In the genomic region with DNA sequence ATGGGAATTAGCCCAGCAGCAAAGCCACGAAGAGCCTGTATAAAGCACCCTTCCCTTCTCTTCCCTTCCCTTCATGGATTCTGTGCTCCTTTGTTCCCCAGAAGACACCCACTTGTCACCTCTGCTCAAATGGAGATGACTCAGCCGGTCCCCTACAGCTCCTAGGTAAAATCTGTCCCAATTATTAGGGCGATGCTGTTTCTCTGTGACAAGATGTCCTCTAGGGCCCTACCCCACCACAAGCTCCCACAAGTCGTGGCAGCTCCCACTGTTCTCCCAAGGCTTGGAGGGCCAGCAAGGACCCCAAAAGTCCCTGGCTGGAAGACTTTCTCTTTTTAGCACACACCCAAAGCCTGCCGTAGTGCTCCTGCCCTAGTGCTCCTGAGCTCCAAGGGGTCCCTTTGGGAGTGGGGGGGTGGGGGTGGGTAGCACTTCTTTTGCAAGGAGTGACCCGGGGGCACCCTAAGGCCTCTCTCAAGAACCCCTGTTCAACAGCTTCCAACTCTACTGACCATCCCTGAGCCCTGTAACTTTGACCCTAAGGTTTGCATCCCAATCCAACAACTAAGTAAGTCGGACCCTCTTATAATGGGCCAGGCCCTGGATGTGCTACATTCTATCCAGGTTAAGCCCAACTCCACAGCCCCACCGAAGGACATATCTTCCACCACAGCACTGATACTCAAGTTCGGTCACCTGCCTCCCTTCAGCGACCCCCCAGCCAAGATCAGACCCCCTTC, we compare ENCODE assay signal across 8 mouse cellular contexts. TPM values are rescaled to one million over a fixed set of nuclear protein-coding genes. Genes with fewer than 3 reads are reported as not detected.
A peak's percentile ranks its signal among the peaks of the same experiment; 100 is the strongest.
DNase-seq lines count a peak whose midpoint lies in the region; TF ChIP-seq lines count a peak whose summit lies in the region.

No protein-coding gene starts in this region.

- no peaks in the 10 kb centered on the region for H3K9me3 ChIP-seq in hindbrain, embryonic 10.5 days
- no peaks in the 10 kb centered on the region for H3K9me3 ChIP-seq in midbrain, embryonic 10.5 days (replicated peaks)

- peaks cover 17% of the 10 kb centered on the region for H3K4me1 ChIP-seq in lung, adult 2 months (ENCODE audit: control insufficient read depth, insufficient read depth, low read length)
- H3K4me1 ChIP-seq in bone marrow, adult 2 months (ENCODE audit: control insufficient read depth, insufficient read depth, low read length): peaks cover 1% of the 10 kb centered on the region; the same call in 1 of the 2 replicates
- peaks cover 38% of the 10 kb centered on the region for H3K4me1 ChIP-seq in hindbrain, embryonic 10.5 days (replicated peaks)
- H3K4me1 ChIP-seq in midbrain, embryonic 10.5 days: peaks cover 35% of the 10 kb centered on the region

- WGBS in lung, adult 2 months: 10% methylated on average over 10 of the region's 10 CpGs
- 8% methylated on average over 10 of the region's 10 CpGs for WGBS in bone marrow, adult 2 months
- 33% methylated on average over 10 of the region's 10 CpGs for WGBS in hindbrain, embryonic 10.5 days
- WGBS in midbrain, embryonic 10.5 days: 31% methylated on average over 10 of the region's 10 CpGs

- H3K27ac ChIP-seq in bone marrow, adult 2 months (ENCODE audit: control insufficient read depth, insufficient read depth, low read depth, low read length, poor library complexity): peak overlapping the region; percentile 82
- peak overlapping the region; percentile 97 for H3K27ac ChIP-seq in hindbrain, embryonic 10.5 days
- peak overlapping the region; percentile 97 for H3K27ac ChIP-seq in midbrain, embryonic 10.5 days (replicated peaks)

- no peak for TF ChIP-seq CTCF in lung, adult 2 months (IDR thresholded peaks at IDR 0.05; ENCODE audit: insufficient read depth, low read length)
- no peak for TF ChIP-seq CTCF in bone marrow, adult 2 months (IDR thresholded peaks at IDR 0.05; ENCODE audit: control insufficient read depth, insufficient read depth, low read length)

- H3K36me3 ChIP-seq in hindbrain, embryonic 10.5 days: peaks cover 25% of the 10 kb centered on the region
- H3K36me3 ChIP-seq in midbrain, embryonic 10.5 days: peaks cover 28% of the 10 kb centered on the region

- no peak for DNase-seq in lung, adult 2 months
- DNase-seq in lung, postnatal 36 days: no peak
- no peak for DNase-seq in hindbrain, embryonic 10.5 days (ENCODE audit: low spot score)
- no peak for DNase-seq in midbrain, embryonic 10.5 days (ENCODE audit: low spot score)
- no peak for DNase-seq in natural killer cell, adult 2 months (ENCODE audit: low spot score in 2 of 2)
- no peak for DNase-seq in urinary bladder, postnatal 36 days (ENCODE audit: low spot score in 2 of 2)
- DNase-seq in lung, postnatal 25 days (ENCODE audit: low spot score): no peak

- H3K4me3 ChIP-seq in lung, adult 2 months (replicated peaks; ENCODE audit: extremely low read depth, low read depth, low read length): peak overlapping the region; percentile 98
- H3K4me3 ChIP-seq in bone marrow, adult 2 months (replicated peaks; ENCODE audit: control insufficient read depth, low read depth, low read length): peak overlapping the region; percentile 87
- peak overlapping the region; percentile 97 for H3K4me3 ChIP-seq in hindbrain, embryonic 10.5 days
- peak overlapping the region; percentile 98 for H3K4me3 ChIP-seq in midbrain, embryonic 10.5 days

- no peak for TF ChIP-seq POLR2A in lung, adult 2 months (IDR thresholded peaks at IDR 0.05; ENCODE audit: borderline replicate concordance, extremely low read depth, low read depth, low read length)
- TF ChIP-seq POLR2A in bone marrow, adult 2 months (IDR thresholded peaks at IDR 0.05; ENCODE audit: borderline replicate concordance, control insufficient read depth, low read depth, low read length): no peak

- no peaks in the 10 kb centered on the region for H3K27me3 ChIP-seq in hindbrain, embryonic 10.5 days (ENCODE audit: insufficient read depth, poor library complexity, severe bottlenecking)
- no peaks in the 10 kb centered on the region for H3K27me3 ChIP-seq in midbrain, embryonic 10.5 days (ENCODE audit: low read depth, poor library complexity, severe bottlenecking)

RNA-seq across cellular contexts. Expression of gene Txnrd2, which starts 0.5 kb away (rescaled TPM):
- 11.7 and 19.4 TPM in 2 replicates for polyA plus RNA-seq in lung, adult 2 months (2012; rRNA removed)
- 66.6 and 86.0 TPM in 2 replicates for polyA plus RNA-seq in bone marrow, adult 2 months (2011; ENCODE audit: insufficient read depth, insufficient read length, low replicate concordance, missing spikeins)
- 30.5 and 34.7 TPM in 2 replicates for polyA plus RNA-seq in hindbrain, embryonic 10.5 days (2016; fragmentation: Nextera tagmentation; extraction: Ambion mirVana)
- polyA plus RNA-seq in midbrain, embryonic 10.5 days (2016; fragmentation: Nextera tagmentation; extraction: Ambion mirVana): 30.6 and 30.7 TPM in 2 replicates

RNA-seq across cellular contexts. Expression of gene Comt, which starts 1.0 kb away (rescaled TPM):
- polyA plus RNA-seq in lung, adult 2 months (2012; rRNA removed): 159 and 171 TPM in 2 replicates
- polyA plus RNA-seq in bone marrow, adult 2 months (2011; ENCODE audit: insufficient read depth, insufficient read length, low replicate concordance, missing spikeins): 40.6 and 53.8 TPM in 2 replicates
- polyA plus RNA-seq in hindbrain, embryonic 10.5 days (2016; fragmentation: Nextera tagmentation; extraction: Ambion mirVana): 62.5 and 67.9 TPM in 2 replicates
- polyA plus RNA-seq in midbrain, embryonic 10.5 days (2016; fragmentation: Nextera tagmentation; extraction: Ambion mirVana): 62.0 and 66.0 TPM in 2 replicates
